Mouse (Mus musculus) erythroblast, adult 5-6 weeks (primary cell): Measurements from ENCODE around the gene Rnf157. TPM values are rescaled to one million over a fixed set of nuclear protein-coding genes. Genes with fewer than 3 reads are reported as not detected.
"Not testable (repeated sequence)": the region's sequence is repeated elsewhere in the genome, so short reads cannot be mapped to it uniquely, and the experiment has no call there.

Source experiments
- ATAC-seq: replicated peaks from 2 replicates; pipeline ENCODE4 v1.8.0; 2016; ENCODE audit warnings: moderate number of reproducible peaks, mild to moderate bottlenecking, moderate TSS enrichment, inconsistent platforms; ENCODE audit not compliant: poor library complexity, low FRiP score, severe bottlenecking
- total RNA-seq, 2 experiments: library from RNA; stranded (forward) in 1 of 2; stranded (reverse) in 1 of 2; fragments of 150-400 nt in 1 of 2; fragments of 200-764, 138-1000 nt in 1 of 2; gene quantifications; 2 replicates each; pipeline versions ENCODE4 v1.2.3 to v1.2.4; 2015 to 2017; ENCODE audit warnings: low replicate concordance in 2 of 2

Gene Rnf157
- total RNA-seq, 2 experiments from 2014 or later = 1.7 to 2.0 TPM

- ATAC-seq = no peak
These were observed 9.7 kb upstream of the Rnf157 start for GRCm38 (mm10) chr11:116422562-116422961.

GRCm38 (mm10) chr11:116421102-116421501 is 8.3 kb upstream of the Rnf157 start:
- no peak for ATAC-seq

GRCm38 (mm10) chr11:116418841-116419462 is 6.1 kb upstream of the Rnf157 start:
- no peak for ATAC-seq

- ATAC-seq = no peak
These were observed 5.5 kb upstream of the Rnf157 start for GRCm38 (mm10) chr11:116418194-116418840.

GRCm38 (mm10) chr11:116417054-116417453 is 4.2 kb upstream of the Rnf157 start:
- no peak for ATAC-seq

- ATAC-seq = no peak
These were observed 3.5 kb upstream of the Rnf157 start for GRCm38 (mm10) chr11:116416196-116416943.

GRCm38 (mm10) chr11:116413631-116414022 is 795 bp upstream of the Rnf157 start:
- no peak for ATAC-seq

GRCm38 (mm10) chr11:116412028-116412827 is 604 bp downstream of the Rnf157 start:
- peak; percentile 53 for ATAC-seq

GRCm38 (mm10) chr11:116411582-116411981 is 1.2 kb downstream of the Rnf157 start:
- ATAC-seq = no peak

- ATAC-seq = not testable (repeated sequence)
These were observed 2.4 kb downstream of the Rnf157 start for GRCm38 (mm10) chr11:116410415-116410814.

- ATAC-seq = no peak
These were observed 3.8 kb downstream of the Rnf157 start for GRCm38 (mm10) chr11:116409008-116409407.

- ATAC-seq = no peak
These were observed 6.6 kb downstream of the Rnf157 start for GRCm38 (mm10) chr11:116406231-116406728.

- ATAC-seq = no peak
These were observed 7.2 kb downstream of the Rnf157 start for GRCm38 (mm10) chr11:116405601-116406000.

GRCm38 (mm10) chr11:116400560-116400959 is 12.3 kb downstream of the Rnf157 start:
- ATAC-seq = no peak

- ATAC-seq = no peak
These were observed 14.5 kb downstream of the Rnf157 start for GRCm38 (mm10) chr11:116398348-116398677.

- no peak for ATAC-seq
These were observed 15.1 kb downstream of the Rnf157 start for GRCm38 (mm10) chr11:116397517-116398347.

GRCm38 (mm10) chr11:116396934-116397330 is 15.9 kb downstream of the Rnf157 start:
- no peak for ATAC-seq

GRCm38 (mm10) chr11:116396276-116396933 is 16.4 kb downstream of the Rnf157 start:
- no peak for ATAC-seq

- peak; percentile 84 for ATAC-seq
These were observed 18.1 kb downstream of the Rnf157 start for GRCm38 (mm10) chr11:116394769-116395168.
